Mouse (Mus musculus): ENCODE measurements around the gene Smim24. TPM values are rescaled to one million over a fixed set of nuclear protein-coding genes. Genes with fewer than 3 reads are reported as not detected.
A peak's percentile ranks its signal among the peaks of the same experiment; 100 is the strongest.

The Smim24 gene
- polyA plus RNA-seq, 1 experiment, result 6,898 TPM

DNA sequence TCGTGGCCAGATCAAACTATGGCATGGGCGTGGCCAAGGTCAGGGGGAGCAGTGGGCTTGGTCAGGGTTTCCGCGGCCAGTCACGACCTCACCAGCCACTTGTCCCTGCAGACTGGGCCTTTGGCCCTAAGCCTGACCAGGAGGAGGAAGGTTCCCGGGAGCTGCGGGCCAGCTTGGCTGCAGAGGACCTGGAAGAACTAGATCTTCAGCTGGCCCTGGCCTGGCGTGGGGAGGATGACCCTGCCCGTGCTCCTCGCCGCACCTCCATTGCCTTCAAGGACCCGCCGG lies 2.2 kb upstream of the Smim24 start:
- H3K36me3 ChIP-seq (ENCODE audit: control insufficient read depth, insufficient read depth, low read length), result peaks cover 37% of the 10 kb centered on the region
- WGBS, result 89% methylated on average over 13 of the region's 13 CpGs
- H3K4me1 ChIP-seq (ENCODE audit: control insufficient read depth, insufficient read depth, insufficient read length, low read length), result peaks cover 29% of the 10 kb centered on the region
- H3K4me3 ChIP-seq (ENCODE audit: low read depth, low read length), result no peak overlapping the region
- TF ChIP-seq POLR2A (IDR thresholded peaks at IDR 0.05; ENCODE audit: low read depth, low read length) (no peak), CTCF (IDR thresholded peaks at IDR 0.05; ENCODE audit: extremely low read depth, insufficient read length, insufficient replicate concordance, low read depth, low read length) (no peak)
- no peaks in the 10 kb centered on the region for H3K27me3 ChIP-seq (ENCODE audit: control insufficient read depth, insufficient read depth, low read length)
- no peak overlapping the region for H3K27ac ChIP-seq (ENCODE audit: insufficient read depth, low read depth, low read length)

GRCm38 (mm10) chr10:81392270-81392669 lies 581 bp upstream of the Smim24 start:
- Histone ChIP-seq H3K27me3 (ENCODE audit: control insufficient read depth, insufficient read depth, low read length) (no peaks in the 10 kb centered on the region), H3K4me1 (ENCODE audit: control insufficient read depth, insufficient read depth, insufficient read length, low read length) (peaks cover 27% of the 10 kb centered on the region), H3K36me3 (ENCODE audit: control insufficient read depth, insufficient read depth, low read length) (peaks cover 39% of the 10 kb centered on the region), H3K27ac (ENCODE audit: insufficient read depth, low read depth, low read length) (peak overlapping the region; percentile 100), H3K4me3 (ENCODE audit: low read depth, low read length) (peak overlapping the region; percentile 65)
- TF ChIP-seq CTCF (IDR thresholded peaks at IDR 0.05; ENCODE audit: extremely low read depth, insufficient read length, insufficient replicate concordance, low read depth, low read length) (no peak), POLR2A (IDR thresholded peaks at IDR 0.05; ENCODE audit: low read depth, low read length) (no peak; the same call in 1 of the 2 replicates)
- 38% methylated on average over 6 of the region's 6 CpGs for WGBS

DNA sequence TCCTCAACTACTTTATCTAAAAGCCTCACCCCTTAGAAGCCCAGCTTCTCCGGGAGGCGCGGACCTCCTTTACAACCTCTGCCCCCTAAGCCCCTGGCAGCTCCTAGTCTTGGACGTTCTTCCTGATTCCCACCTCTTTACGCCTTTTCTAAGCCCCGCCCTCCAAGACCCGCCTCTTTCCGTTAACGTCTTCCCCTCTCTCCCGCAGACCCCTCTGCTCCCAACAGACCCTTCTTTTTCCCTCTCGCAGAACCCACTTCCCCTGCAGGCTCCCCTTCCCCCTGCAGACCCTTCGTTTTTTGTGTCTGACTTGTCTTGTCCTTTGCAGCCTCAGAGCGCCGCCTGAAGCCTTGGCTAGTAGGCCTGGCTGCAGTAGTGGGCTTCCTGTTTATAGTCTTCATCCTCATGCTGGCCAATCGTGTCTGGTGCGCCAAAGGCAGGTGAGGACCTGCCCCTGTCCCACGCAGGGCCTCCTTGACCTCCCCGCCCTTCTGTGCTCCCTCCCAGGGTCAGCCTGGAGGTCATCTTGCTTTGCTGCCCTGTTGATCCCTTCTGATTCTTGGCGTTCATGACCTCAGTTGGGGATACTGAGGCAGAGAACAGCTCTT lies 709 bp downstream of the Smim24 start:
- WGBS, result 2% methylated on average over 19 of the region's 19 CpGs
- Histone ChIP-seq H3K27ac (ENCODE audit: insufficient read depth, low read depth, low read length) (peak overlapping the region; percentile 99), H3K27me3 (ENCODE audit: control insufficient read depth, insufficient read depth, low read length) (no peaks in the 10 kb centered on the region), H3K4me1 (ENCODE audit: control insufficient read depth, insufficient read depth, insufficient read length, low read length) (peaks cover 27% of the 10 kb centered on the region), H3K36me3 (ENCODE audit: control insufficient read depth, insufficient read depth, low read length) (peaks cover 27% of the 10 kb centered on the region), H3K4me3 (ENCODE audit: low read depth, low read length) (peak overlapping the region; percentile 72)
- TF ChIP-seq POLR2A (IDR thresholded peaks at IDR 0.05; ENCODE audit: low read depth, low read length), result no peak
- no peak for TF ChIP-seq CTCF (IDR thresholded peaks at IDR 0.05; ENCODE audit: extremely low read depth, insufficient read length, insufficient replicate concordance, low read depth, low read length)

DNA sequence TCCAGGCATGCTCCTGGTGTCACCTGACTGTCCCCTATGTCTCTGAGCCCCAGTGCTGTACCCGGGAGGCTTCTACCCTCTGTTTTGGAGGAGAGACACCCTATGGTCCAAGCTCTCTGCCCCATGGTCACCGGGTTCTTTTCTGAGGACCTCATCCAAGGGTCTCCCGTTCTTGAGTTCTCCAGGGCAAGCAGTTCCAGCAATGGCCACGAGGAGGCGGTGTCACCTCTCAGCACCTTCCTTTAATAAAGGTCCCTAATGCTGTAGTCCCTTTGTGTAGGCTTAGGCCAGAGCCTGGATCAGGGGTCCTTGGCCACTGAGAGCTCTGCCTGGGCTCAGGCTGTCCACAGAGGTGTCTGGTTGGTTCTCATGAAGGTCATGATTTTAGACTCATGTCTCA lies 2.3 kb downstream of the Smim24 start:
- Histone ChIP-seq H3K27ac (ENCODE audit: insufficient read depth, low read depth, low read length) (peak overlapping the region; percentile 99; the same call in 1 of the 2 replicates), H3K27me3 (ENCODE audit: control insufficient read depth, insufficient read depth, low read length) (no peaks in the 10 kb centered on the region), H3K4me3 (ENCODE audit: low read depth, low read length) (peak overlapping the region; percentile 72), H3K36me3 (ENCODE audit: control insufficient read depth, insufficient read depth, low read length) (peaks cover 29% of the 10 kb centered on the region), H3K4me1 (ENCODE audit: control insufficient read depth, insufficient read depth, insufficient read length, low read length) (peaks cover 20% of the 10 kb centered on the region)
- 16% methylated on average over 5 of the region's 5 CpGs for WGBS
- TF ChIP-seq POLR2A (IDR thresholded peaks at IDR 0.05; ENCODE audit: low read depth, low read length) (no peak), CTCF (IDR thresholded peaks at IDR 0.05; ENCODE audit: extremely low read depth, insufficient read length, insufficient replicate concordance, low read depth, low read length) (peak; percentile 95)

DNA sequence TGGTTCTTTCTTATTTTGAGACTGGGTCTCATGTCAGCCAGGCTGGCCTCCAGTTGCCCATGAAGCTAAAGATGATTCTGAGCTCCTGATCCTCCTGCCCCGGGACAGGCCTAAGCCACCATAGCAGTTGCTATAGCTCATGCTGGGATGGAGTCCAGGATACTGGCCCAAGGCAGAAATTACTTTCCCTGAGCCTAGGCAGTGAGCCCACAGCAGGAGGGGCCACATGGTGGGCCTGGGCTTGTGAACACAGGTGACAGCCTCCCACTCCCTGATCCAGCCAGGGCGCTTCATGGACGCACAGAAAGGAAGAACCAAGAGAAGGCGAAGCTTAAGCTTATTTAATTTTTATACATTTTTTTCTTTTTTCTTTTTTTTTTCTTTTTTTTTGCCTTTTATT lies 3.0 kb downstream of the Smim24 start:
- WGBS, result 92% methylated on average over 4 of the region's 4 CpGs
- Histone ChIP-seq H3K27me3 (ENCODE audit: control insufficient read depth, insufficient read depth, low read length) (no peaks in the 10 kb centered on the region), H3K4me1 (ENCODE audit: control insufficient read depth, insufficient read depth, insufficient read length, low read length) (peaks cover 13% of the 10 kb centered on the region; the same call in 1 of the 2 replicates), H3K4me3 (ENCODE audit: low read depth, low read length) (peak overlapping the region; percentile 72), H3K36me3 (ENCODE audit: control insufficient read depth, insufficient read depth, low read length) (peaks cover 32% of the 10 kb centered on the region), H3K27ac (ENCODE audit: insufficient read depth, low read depth, low read length) (no peak overlapping the region)
- TF ChIP-seq CTCF (IDR thresholded peaks at IDR 0.05; ENCODE audit: extremely low read depth, insufficient read length, insufficient replicate concordance, low read depth, low read length), result no peak
- 0 out of 2 replicates have a peak, but pooled peaks have one; percentile 15 for TF ChIP-seq POLR2A (IDR thresholded peaks at IDR 0.05; ENCODE audit: low read depth, low read length)

DNA sequence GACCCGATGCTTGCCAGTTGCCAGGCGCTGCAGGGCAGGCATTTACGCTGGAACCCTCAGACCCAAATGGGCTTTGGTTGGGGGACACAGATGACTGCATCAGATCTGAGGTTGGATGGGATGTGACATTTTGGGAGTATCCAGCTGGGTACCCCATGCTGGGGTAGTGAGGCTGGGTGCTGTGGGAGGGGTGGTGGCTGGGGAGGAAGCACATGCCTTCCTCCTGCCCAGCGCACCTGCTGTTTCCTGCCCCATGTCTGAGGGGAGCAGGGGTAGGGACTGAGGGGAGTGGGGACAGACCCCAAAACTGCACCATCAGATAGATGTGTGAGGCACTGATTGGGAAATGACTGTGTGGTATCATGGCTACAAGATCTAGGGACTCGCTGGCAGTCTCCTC lies 3.9 kb downstream of the Smim24 start:
- Histone ChIP-seq H3K4me3 (ENCODE audit: low read depth, low read length) (no peak overlapping the region), H3K36me3 (ENCODE audit: control insufficient read depth, insufficient read depth, low read length) (peaks cover 32% of the 10 kb centered on the region), H3K27me3 (ENCODE audit: control insufficient read depth, insufficient read depth, low read length) (no peaks in the 10 kb centered on the region), H3K27ac (ENCODE audit: insufficient read depth, low read depth, low read length) (no peak overlapping the region), H3K4me1 (ENCODE audit: control insufficient read depth, insufficient read depth, insufficient read length, low read length) (peaks cover 11% of the 10 kb centered on the region)
- no peak for TF ChIP-seq CTCF (IDR thresholded peaks at IDR 0.05; ENCODE audit: extremely low read depth, insufficient read length, insufficient replicate concordance, low read depth, low read length)
- TF ChIP-seq POLR2A (IDR thresholded peaks at IDR 0.05; ENCODE audit: low read depth, low read length), result 0 out of 2 replicates have a peak, but pooled peaks have one; percentile 18
- WGBS, result 80% methylated on average over 5 of the region's 5 CpGs

DNA sequence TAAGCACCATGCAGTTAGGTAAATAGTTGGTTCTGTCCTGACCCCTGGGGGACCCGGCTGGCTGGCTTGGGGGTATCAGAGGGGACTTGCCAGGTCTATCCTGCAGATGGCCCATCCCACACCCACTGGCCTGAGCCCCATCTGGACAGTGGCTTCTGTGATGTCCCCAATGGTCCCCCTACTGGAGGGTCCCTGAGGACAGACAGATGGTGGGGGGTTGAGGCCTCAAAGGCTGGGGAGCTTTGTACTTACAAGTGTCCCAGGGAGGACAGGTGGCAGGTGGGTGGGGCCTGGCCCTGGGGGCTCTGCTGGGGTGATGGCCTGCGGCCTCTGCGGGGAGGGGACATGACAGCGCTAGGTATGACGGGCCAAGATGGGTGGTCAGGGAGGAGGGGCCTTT lies 6.4 kb downstream of the Smim24 start:
- Histone ChIP-seq H3K36me3 (ENCODE audit: control insufficient read depth, insufficient read depth, low read length) (peaks cover 28% of the 10 kb centered on the region), H3K27ac (ENCODE audit: insufficient read depth, low read depth, low read length) (no peak overlapping the region), H3K4me1 (ENCODE audit: control insufficient read depth, insufficient read depth, insufficient read length, low read length) (peaks cover 11% of the 10 kb centered on the region), H3K27me3 (ENCODE audit: control insufficient read depth, insufficient read depth, low read length) (no peaks in the 10 kb centered on the region), H3K4me3 (ENCODE audit: low read depth, low read length) (no peak overlapping the region)
- 88% methylated on average over 5 of the region's 5 CpGs for WGBS
- no peak for TF ChIP-seq POLR2A (IDR thresholded peaks at IDR 0.05; ENCODE audit: low read depth, low read length)
- no peak for TF ChIP-seq CTCF (IDR thresholded peaks at IDR 0.05; ENCODE audit: extremely low read depth, insufficient read length, insufficient replicate concordance, low read depth, low read length)

Measured in small intestine, adult 2 months (tissue).